Mouse (Mus musculus): Measurements from ENCODE around the gene St3gal3.
A peak's percentile ranks its signal among the peaks of the same experiment; 100 is the strongest.

St3gal3 gene

DNA sequence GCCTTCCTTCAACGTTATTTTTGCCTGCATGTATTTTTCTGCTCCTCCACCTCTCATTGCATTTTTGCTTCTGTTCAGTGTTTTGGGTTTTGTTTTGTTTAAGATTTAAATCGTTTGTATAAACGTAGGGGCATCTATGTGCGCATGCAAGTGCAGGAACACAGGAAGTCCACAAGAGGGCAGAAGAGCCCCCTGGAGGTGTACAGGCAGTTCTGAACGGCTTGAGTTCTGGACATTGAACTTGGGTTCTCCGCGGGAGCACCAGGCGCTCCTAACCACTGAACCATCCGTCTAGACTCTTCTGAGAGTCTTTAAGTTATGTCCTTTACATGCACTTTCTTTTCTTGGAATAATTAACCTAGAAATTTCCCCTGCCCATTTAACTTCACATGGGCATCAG, 44.8 kb downstream of the St3gal3 start:
- peak; percentile 53 for DNase-seq (ENCODE audit: low spot score)

DNA sequence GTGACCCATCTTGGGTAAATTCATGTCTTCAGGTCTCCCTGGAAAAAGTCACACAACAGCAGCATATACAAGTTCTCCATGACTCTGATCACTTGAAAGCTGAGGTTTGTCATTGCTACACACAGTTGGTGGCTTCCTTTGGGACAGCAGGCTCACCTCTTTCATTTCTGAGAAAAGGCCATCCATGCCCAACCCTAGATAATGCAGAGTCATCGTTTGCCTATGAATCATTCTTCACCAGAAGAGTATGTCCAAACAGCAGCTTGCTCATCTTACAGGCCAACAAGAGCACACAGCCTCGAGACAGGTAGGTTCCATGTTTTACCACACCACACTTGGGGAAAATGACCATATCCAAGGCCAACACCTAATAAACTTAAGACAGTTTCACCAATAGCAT, 45.9 kb downstream of the St3gal3 start:
- no peak for DNase-seq (ENCODE audit: low spot score)

- DNase-seq (ENCODE audit: low spot score): no peak
These were observed 49.7 kb downstream of the St3gal3 start for GRCm38 (mm10) chr4:118085025-118085424.

- peak; percentile 95 for DNase-seq (ENCODE audit: low spot score)
These were observed 51.3 kb downstream of the St3gal3 start for GRCm38 (mm10) chr4:118083217-118083951.

DNA sequence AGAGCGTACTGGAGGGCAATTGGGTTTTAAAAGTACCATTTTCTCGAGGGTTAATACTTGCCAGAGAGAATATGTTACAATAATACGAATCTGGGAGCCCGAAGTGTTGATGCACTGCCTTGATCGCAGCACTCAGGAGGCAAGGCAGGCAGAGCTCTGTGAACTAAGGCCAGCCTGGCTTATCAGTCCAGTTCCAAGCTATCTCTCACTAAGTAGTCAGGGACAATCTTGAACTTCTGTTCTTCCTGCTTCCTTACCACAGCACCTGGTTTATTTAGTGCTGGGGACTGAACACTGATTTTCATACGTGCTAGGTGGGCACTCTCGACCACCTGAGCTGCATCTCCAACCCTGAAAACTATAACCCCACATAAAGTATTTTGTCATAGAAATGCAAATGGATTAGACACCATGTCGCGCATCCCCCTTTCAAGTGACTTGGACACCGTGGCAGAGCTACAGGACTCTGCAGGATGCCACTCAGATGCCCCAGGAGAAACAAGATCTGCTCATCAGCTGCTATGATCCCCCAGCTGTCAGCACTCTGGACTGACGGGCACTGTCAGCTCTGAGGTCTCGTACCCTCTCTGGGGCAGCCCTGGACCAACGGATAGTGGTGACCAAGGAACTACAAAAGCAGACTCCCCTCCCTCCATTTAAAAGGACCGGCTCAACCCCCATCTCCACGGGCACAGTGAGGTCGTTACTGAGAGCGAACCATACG, 52.9 kb downstream of the St3gal3 start:
- no peak for DNase-seq (ENCODE audit: low spot score)

- DNase-seq (ENCODE audit: low spot score): no peak
These were observed 54.2 kb downstream of the St3gal3 start for GRCm38 (mm10) chr4:118080481-118080880.

DNA sequence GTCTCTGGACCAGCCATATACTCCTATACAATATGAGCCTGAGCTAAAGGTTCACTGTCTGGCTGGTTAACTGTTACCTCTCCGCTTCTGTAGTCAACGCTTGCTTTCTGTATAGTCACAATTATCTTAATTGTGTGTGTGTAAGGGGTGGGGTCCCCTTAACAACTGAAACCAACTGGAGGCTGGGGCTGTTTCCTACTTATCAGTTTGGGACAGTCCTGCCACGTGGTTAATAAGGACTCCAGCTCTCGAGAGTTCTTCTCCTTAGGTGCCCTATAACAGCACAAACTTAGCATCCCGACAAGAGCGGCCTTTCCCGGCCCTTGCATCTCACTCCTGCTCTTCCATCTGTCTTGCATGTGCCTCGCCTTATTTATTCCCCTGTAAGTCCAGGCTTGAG, 55.5 kb downstream of the St3gal3 start:
- DNase-seq (ENCODE audit: low spot score): no peak

DNA sequence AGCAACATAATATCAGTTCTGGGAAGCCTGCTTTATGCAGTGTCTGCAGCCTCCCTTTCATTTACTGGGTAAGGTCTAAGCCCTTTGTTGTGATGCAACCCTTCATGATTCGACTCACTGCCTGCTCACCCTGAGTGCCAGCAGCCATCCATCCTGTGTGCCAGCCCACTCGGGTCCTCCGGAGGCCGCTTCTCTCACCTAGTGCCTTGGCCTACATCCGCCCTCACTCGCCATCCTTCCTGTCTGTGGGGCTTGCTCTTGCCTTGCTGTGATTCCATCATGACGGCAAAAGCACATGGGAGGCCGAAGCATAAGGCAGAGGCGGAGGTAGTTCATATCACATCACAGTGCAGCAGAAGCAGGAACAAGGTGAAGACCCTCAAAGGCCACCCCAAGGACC, 56.1 kb downstream of the St3gal3 start:
- DNase-seq (ENCODE audit: low spot score): no peak

DNA sequence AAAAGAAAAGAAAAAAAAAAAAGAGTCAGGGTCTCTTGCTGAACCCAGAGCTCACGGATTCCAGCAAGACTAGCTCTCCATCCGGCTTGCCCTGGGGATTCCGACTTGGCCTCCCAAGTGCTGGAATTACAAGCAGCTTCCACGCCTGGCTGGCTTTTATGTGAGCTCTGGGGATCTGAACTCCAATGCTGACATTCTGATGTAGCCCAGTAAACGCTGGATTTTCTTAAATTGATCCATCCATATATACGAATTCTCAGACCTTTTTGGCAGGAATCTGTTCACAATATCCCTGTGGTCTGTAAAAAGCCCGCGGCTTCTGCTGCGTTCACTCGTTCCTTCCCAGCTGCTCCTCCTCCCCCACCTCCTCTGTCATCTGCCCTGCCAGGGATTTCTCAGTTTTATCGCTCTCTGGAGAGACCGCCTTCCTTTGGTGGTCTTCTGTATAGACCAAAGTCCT, 57.4 kb downstream of the St3gal3 start:
- DNase-seq (ENCODE audit: low spot score): peak; percentile 50

DNA sequence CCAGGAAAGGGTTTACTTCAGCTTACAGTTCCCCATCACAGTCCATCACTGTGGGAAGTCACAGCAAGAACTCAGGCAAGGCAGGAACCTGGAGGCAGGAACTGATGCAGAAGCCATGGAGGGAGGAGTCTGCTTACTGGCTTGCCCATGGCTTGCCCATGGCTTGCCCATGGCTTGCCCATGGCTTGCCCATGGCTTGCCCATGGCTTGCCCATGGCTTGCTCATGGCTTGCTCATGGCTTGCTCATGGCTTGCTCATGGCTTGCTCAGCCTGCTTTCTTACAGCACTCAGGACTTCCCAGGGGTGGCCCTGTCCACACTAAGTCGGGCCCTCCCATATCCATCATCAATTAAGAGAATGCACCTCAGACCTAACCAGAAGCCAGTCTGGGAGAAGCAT, 58.1 kb downstream of the St3gal3 start:
- DNase-seq (ENCODE audit: low spot score): no peak

GRCm38 (mm10) chr4:118075343-118075742, 59.4 kb downstream of the St3gal3 start:
- DNase-seq (ENCODE audit: low spot score): peak; percentile 46

DNA sequence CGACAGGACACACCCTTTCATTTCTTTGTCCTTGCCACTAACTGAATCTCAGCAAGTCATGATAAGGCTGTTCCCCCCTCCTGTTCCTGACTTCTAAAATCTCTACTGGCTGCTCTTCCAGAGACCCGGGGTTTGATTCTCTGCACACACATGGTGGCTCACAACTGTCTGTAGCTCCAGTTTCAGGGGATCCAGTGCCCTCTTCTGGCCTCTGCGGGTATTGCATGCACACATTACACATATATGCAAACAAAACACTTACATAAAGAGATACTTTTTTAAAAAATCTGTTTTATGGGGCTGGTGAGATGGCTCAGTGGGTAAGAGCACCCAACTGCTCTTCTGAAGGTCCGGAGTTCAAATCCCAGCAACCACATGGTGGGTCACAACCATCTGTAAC, 60.5 kb downstream of the St3gal3 start:
- DNase-seq (ENCODE audit: low spot score): no peak

DNA sequence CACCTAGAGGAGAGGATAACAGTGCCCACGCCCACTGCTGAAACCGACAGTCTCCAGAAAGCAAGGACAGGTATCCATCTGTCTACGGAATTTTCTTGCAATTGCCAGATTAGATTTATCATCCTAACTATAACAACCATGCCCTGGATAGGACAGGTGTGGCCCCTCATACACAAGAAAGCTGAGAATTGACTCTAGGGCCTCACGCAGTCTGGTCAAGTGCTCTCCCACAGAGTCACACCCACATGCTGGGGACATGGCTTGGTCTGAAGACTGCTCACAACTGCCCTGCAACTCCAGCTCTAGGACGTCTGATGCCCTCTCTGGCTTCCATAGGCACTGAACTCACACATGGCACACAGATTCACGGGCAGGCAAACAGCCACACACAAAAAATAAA, 61.6 kb downstream of the St3gal3 start:
- DNase-seq (ENCODE audit: low spot score): no peak

DNA sequence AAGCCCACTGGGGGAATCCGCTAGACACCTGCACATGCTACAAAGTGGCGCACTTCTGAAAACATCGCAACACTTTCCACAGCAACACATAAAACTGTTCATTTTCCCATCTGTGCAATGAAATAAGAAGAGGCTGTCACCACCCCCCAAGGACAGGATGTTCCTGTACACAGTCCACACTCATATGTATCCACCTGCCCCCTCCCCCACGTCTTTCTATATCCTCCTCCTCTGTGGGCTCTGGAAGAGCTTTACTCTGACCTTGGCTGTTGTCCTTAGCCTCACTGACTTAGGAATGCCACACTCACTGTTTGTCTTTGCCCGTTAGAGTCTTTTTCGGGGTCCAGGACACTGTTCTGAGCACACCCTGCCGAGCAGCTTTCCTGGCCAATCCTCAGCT, 62.8 kb downstream of the St3gal3 start:
- no peak for DNase-seq (ENCODE audit: low spot score)

DNA sequence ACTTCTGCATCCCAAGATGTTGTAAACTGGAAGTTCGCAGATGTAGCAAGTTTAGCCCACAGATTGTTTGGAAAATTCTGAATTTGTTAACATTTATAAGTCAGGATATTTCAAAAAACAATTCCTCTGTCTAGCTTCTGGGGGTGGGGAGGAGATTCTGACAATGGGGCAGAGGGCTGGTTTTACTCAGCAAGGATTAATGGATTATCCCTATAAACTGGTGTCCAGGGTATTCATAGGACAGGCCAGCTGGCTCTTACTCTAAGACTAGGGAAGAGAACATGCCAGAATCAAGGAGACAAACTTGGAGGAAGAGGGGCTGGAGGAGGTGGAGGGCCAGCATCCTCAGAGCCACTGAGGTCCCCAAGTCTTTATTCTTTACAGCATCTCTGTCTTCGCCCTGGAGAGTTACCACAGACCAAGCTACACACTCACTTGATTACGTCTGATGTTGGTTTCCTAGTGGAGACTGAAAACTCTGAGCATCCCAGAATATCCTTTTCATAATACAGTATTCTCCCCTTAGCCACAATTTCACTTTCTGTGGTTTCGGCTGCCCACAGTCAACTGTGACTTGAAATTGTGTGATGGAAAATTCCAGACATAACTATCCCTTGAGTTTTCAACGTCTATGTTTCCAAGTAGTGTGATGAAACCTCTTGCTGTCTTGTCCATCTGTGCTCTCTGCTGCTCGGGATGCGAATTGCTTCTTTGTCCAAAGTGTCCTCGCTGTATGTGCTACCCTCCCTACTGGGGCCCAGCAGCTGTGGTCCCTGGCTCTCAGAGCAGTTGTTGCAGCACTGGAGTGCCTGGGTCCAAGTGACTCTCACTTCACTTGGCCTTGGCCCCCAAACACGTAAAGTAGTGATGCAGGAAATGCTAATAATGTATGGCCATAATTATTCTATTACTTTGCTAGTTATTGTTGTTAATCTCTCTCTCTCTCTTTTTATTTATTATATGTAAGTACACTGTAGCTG, 64.2 kb downstream of the St3gal3 start:
- DNase-seq (ENCODE audit: low spot score): no peak

- no peak for DNase-seq (ENCODE audit: low spot score)
These were observed 72.8 kb downstream of the St3gal3 start for GRCm38 (mm10) chr4:118061809-118062463.

- no peak for DNase-seq (ENCODE audit: low spot score)
These were observed 73.7 kb downstream of the St3gal3 start for GRCm38 (mm10) chr4:118060915-118061530.

- no peak for DNase-seq (ENCODE audit: low spot score)
These were observed 74.8 kb downstream of the St3gal3 start for GRCm38 (mm10) chr4:118059816-118060475.

DNA sequence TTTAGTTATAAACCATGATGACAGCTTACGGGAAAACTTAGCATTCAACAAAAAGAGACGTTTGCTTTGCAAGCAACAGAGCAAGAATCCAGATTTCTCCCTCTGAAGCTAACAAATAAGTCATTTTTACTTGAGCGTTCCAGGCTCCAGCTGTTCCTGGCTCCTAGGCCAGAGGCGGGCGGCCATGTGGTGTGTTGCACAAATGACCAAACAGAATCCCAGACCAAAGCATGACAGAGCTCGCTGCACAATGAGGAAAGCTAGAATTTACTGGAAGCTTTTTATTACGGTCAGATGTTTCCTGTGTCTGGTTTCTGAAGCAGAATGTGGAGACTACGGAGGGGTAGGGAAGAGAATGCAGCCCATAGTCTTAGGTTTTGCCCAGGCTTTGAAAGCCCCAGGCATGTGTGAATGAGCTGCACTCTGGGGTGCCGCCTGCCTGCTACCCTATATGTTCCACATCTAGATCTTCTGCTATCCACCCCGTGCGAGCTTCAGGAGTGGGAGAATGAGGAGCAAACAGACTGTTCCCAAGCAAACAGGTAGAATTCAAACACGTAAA, 76.5 kb downstream of the St3gal3 start:
- peak; percentile 46 for DNase-seq (ENCODE audit: low spot score)

DNA sequence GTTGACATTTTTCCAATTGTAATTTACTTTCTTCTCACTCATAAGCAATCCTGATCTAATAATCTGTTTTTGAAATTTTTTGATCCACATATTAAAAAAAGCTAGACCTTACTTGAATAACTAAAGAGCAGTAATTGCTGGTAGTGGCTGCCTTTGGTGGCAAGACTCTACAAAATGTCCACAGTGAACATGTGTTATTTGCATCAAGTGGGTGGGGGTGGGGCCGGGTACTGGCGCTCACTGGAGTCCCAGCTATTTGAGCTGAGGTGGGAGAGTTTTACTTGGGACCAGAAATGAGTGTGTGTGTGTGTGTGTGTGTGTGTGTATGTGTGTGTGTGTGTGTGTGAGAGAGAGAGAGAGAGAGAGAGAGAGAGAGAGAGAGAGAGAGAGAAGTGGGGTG, 77.6 kb downstream of the St3gal3 start:
- DNase-seq (ENCODE audit: low spot score): peak; percentile 44

All from embryo, embryonic 10.5 days (tissue).